ENCODE assay signal across 32 mouse cellular contexts in the genomic region with DNA sequence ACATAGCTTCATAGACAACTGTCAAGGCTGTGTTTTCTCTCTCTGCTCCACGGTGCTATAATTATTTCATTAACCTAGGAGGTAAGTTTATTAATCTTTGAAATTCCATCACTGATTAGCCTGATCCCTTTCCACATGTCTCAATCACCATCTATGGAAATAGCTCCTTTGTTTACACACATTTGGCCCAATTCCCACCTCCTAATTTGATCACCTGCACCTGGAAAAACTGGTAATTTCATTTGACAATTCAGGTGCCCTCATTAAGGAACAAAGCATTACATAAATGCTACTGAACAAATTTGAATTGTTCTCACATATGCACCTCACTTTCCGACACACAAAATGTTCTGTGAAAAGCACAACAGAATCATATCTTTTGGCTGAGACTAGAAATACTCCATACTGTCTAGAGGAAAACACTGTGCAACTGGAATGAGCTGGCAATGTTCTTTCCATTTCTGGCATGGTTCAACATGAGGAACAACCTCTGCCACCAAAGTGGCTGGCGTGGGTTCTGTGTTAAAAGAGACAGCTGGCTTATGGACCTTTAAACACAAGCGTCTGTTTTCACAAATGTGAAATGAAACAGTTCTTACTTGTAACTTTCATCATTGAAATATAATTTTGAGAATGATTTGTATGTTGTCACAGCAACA. TPM values are rescaled to one million over a fixed set of nuclear protein-coding genes. Genes with fewer than 3 reads are reported as not detected.
DNase-seq lines count a peak whose midpoint lies in the region; ATAC-seq lines count a peak whose summit lies in the region.
"Had no signal": no experiment of that assay in that cellular context is flagged by ENCODE, and none has a peak within 500 bp of the region (broad histone marks: within the 10 kb centered on the region; RNA-seq: fewer than 3 reads in every experiment).

No protein-coding gene starts in this region.

- no peaks in the 10 kb centered on the region for H3K36me3 ChIP-seq in forebrain, embryonic 14.5 days (ENCODE audit: control insufficient read depth, insufficient read depth, low read length)
- no peaks in the 10 kb centered on the region for H3K36me3 ChIP-seq in forebrain, embryonic 10.5 days (replicated peaks)
- H3K36me3 ChIP-seq: G1E; heart, embryonic 10.5 days; heart, embryonic 15.5 days; limb, embryonic 10.5 days; limb, embryonic 15.5 days; liver, embryonic 13.5 days; midbrain, embryonic 13.5 days; neural tube, embryonic 13.5 days had no signal

- no peaks in the 10 kb centered on the region for H3K27me3 ChIP-seq in forebrain, embryonic 14.5 days (replicated peaks; ENCODE audit: control insufficient read depth, insufficient read depth, low read length)
- H3K27me3 ChIP-seq in forebrain, embryonic 10.5 days (ENCODE audit: poor library complexity, severe bottlenecking) = no peaks in the 10 kb centered on the region
- H3K27me3 ChIP-seq: heart, embryonic 15.5 days; limb, embryonic 15.5 days; liver, embryonic 13.5 days; megakaryocyte, embryonic 14.5 days; midbrain, embryonic 13.5 days; neural tube, embryonic 13.5 days had no signal

- no peaks in the 10 kb centered on the region for H3K9me3 ChIP-seq in forebrain, embryonic 14.5 days (replicated peaks; ENCODE audit: control insufficient read depth, low read length)
- no peaks in the 10 kb centered on the region for H3K9me3 ChIP-seq in forebrain, embryonic 10.5 days
- H3K9me3 ChIP-seq: G1E; heart, embryonic 10.5 days; heart, embryonic 15.5 days; limb, embryonic 10.5 days; limb, embryonic 15.5 days; liver, embryonic 13.5 days; megakaryocyte, embryonic 14.5 days; midbrain, embryonic 13.5 days; neural tube, embryonic 13.5 days had no signal

- DNase-seq in forebrain, embryonic 14.5 days (ENCODE audit: low spot score) = peak; percentile 26
- DNase-seq in forebrain, embryonic 10.5 days (ENCODE audit: extremely low spot score, low spot score) = no peak
- DNase-seq in frontal cortex, adult 2 months (ENCODE audit: extremely low spot score in 1 of 2, low spot score in 1 of 2) = peak; percentile 3 to 16
- DNase-seq in frontal cortex, postnatal 10 days (ENCODE audit: low spot score in 2 of 2) = no peak
- DNase-seq in left cerebral cortex, postnatal 25 days (ENCODE audit: low spot score in 2 of 2) = peak; percentile 5 to 9
- no peak for DNase-seq in left cerebral cortex, postnatal 10 days (ENCODE audit: extremely low spot score in 1 of 2, low spot score in 2 of 2)
- no peak for DNase-seq in thymus, postnatal 10 days (ENCODE audit: low spot score in 2 of 2)
- DNase-seq: adrenal gland, postnatal 14 days; cerebellum, adult 11-12 months; cerebellum, postnatal 14 days; gastrocnemius, postnatal 14 days; heart, adult 11 months; kidney, adult 9 months; kidney, postnatal 10 days; liver, embryonic 13.5 days; lung, adult 18-20 months; lung, postnatal 4 days; right cerebral cortex, postnatal 4 days; thymus, adult 2 months; thymus, postnatal 4 days had no signal

- no peak overlapping the region for H3K4me2 ChIP-seq in forebrain, embryonic 14.5 days (ENCODE audit: low read length)
- H3K4me2 ChIP-seq: heart, embryonic 15.5 days; limb, embryonic 15.5 days; liver, embryonic 13.5 days; midbrain, embryonic 13.5 days; neural tube, embryonic 13.5 days had no signal

- H3K9ac ChIP-seq in forebrain, embryonic 14.5 days (ENCODE audit: low read length) = no peak overlapping the region
- H3K9ac ChIP-seq: heart, embryonic 15.5 days; limb, embryonic 15.5 days; liver, embryonic 13.5 days; midbrain, embryonic 13.5 days; neural tube, embryonic 13.5 days had no signal

- WGBS in forebrain, embryonic 14.5 days = 60% methylated on average over 4 of the region's 4 CpGs
- WGBS in forebrain, embryonic 10.5 days = 88% methylated on average over 4 of the region's 4 CpGs

- intact Hi-C loops in left cerebral cortex, postnatal 25 days (cut with DNase I) = no loop called here
- intact Hi-C loops in left cerebral cortex, postnatal 10 days (cut with DNase I) = no loop called here

- H3K4me3 ChIP-seq in forebrain, embryonic 14.5 days (ENCODE audit: low read depth, low read length) = no peak overlapping the region
- no peak overlapping the region for H3K4me3 ChIP-seq in forebrain, embryonic 10.5 days
- H3K4me3 ChIP-seq: erythroblast, embryonic 14.5 days; heart, embryonic 10.5 days; heart, embryonic 15.5 days; left cerebral cortex, adult 2 months; limb, embryonic 10.5 days; limb, embryonic 15.5 days; liver, embryonic 13.5 days; megakaryocyte, embryonic 14.5 days; midbrain, embryonic 13.5 days; neural tube, embryonic 13.5 days had no signal

- H3K4me1 ChIP-seq in forebrain, embryonic 14.5 days (ENCODE audit: control insufficient read depth, insufficient read depth, low read length) = no peaks in the 10 kb centered on the region; the same call in 1 of the 2 replicates
- H3K4me1 ChIP-seq in forebrain, embryonic 10.5 days = 0 out of 2 replicates have a peak, but pooled peaks cover 7% of the 10 kb centered on the region
- H3K4me1 ChIP-seq: heart, embryonic 10.5 days; heart, embryonic 15.5 days; limb, embryonic 10.5 days; limb, embryonic 15.5 days; liver, embryonic 13.5 days; megakaryocyte, embryonic 14.5 days; midbrain, embryonic 13.5 days; neural tube, embryonic 13.5 days had no signal

- no peak for ATAC-seq in forebrain, embryonic 14.5 days
- ATAC-seq: intestine, embryonic 16.5 days; lung, postnatal 0 days; midbrain, embryonic 13.5 days had no signal

- no peak overlapping the region for H3K27ac ChIP-seq in forebrain, embryonic 14.5 days (ENCODE audit: low read depth, low read length)
- no peak overlapping the region for H3K27ac ChIP-seq in forebrain, embryonic 10.5 days
- H3K27ac ChIP-seq: heart, embryonic 10.5 days; heart, embryonic 15.5 days; left cerebral cortex, adult 2 months; limb, embryonic 10.5 days; limb, embryonic 15.5 days; liver, embryonic 13.5 days; midbrain, embryonic 13.5 days; neural tube, embryonic 13.5 days had no signal

RNA-seq across cellular contexts. Expression of a gene that starts 34.9 kb away (rescaled TPM):
- polyA plus RNA-seq in forebrain, embryonic 14.5 days (2014; fragmentation: Nextera tagmentation; extraction: Ambion mirVana) = 1.8 and 2.4 TPM in 2 replicates
- 1.1 and 1.5 TPM in 2 replicates for polyA plus RNA-seq in forebrain, embryonic 10.5 days (2016; fragmentation: Nextera tagmentation; extraction: Ambion mirVana)
- polyA plus RNA-seq in frontal cortex, adult 2 months (2012; rRNA removed) = 8.3 and 8.7 TPM in 2 replicates
- 10 to 100 TPM; 14.0 to 14.4 TPM for total RNA-seq in left cerebral cortex, postnatal 25 days (2021)
- total RNA-seq in left cerebral cortex, postnatal 10 days (2021) = 10 to 100 TPM; 10.3 to 11.9 TPM
- polyA plus RNA-seq: erythroblast, embryonic 14.5 days had no signal

Comparison
In these comparisons a context has a peak if more than half of its experiments do, and no peak if none do; other contexts are left out.
1. DNase-seq: peak in forebrain, embryonic 14.5 days (single experiment), frontal cortex, adult 2 months (2 of 2) and left cerebral cortex, postnatal 25 days (2 of 2); none in forebrain, embryonic 10.5 days (single experiment), frontal cortex, postnatal 10 days (0 of 2), left cerebral cortex, postnatal 10 days (0 of 2) and thymus, postnatal 10 days (0 of 2).